Mouse (Mus musculus) cerebral cortex, adult 2 months (tissue): Measurements from ENCODE around the gene Maats1.

Source experiments
- WGBS: fragments of 180-500 bp; shearing (Covaris S2); methylation state at CpG from one replicate; pipeline ENCODE4 v1.1.7; 2018; 5-methylcytosine and 5-hydroxymethylcytosine counted together

The Maats1 gene

DNA sequence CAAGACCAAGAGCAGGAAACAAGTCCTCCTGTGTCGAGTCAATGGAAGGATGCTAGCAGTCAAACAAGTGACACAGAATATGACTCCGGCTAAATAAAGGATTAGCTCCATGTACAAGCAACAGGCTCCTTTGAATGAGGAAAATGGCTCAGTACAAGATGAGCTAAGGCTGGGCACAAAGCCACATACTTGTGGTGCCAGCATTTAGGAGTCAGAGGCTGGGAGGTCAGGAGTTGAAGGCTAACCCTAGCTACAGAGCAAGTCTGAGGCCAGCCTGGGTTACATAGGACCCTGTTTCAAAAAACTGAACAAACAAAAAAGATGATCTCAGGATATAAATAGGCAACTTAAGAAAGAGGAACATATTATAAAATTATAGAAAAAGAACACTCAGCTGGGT, 51.8 kb downstream of the Maats1 start:
- WGBS, result 61% methylated on average over 2 of the region's 2 CpGs

DNA sequence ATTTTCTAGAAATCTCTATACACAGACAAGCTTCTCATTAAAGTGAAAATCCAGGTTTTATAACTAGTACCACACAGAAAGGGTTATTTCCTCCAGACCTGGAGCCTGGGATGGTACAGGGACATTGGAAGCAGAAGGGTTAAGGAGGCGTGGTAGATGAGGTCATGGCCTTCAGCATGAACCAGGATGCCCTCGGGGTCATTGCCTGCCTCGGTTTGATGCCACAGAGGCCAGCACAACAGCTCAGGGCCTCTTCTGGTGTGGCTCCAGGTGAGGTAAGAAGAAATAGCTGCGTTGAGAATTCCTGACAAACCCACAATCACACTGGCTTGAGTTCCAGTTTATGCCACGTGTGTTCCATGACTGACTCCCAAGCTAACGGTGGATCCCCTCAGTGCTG, 53.1 kb downstream of the Maats1 start:
- WGBS, result 45% methylated on average over 6 of the region's 6 CpGs

DNA sequence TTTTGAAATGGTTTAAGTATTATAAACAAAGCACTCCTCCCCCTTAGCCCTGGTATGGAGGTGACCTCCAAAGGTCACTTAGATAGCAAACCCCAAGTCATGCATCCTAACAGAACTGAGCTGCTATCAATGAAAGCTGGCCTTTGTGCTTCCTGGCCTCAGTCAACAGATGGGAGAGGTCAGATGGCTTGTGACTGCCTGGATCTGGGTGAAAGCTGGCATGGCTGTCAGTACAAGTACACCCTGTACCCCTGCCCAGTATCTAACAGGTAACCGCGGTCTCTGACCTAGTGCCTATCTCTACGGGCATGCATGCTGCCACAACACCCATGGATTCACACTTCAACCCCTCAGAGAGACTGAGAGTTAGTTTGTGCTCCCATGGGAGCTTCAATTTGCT, 54.2 kb downstream of the Maats1 start:
- WGBS, result 94% methylated on average over 3 of the region's 3 CpGs

DNA sequence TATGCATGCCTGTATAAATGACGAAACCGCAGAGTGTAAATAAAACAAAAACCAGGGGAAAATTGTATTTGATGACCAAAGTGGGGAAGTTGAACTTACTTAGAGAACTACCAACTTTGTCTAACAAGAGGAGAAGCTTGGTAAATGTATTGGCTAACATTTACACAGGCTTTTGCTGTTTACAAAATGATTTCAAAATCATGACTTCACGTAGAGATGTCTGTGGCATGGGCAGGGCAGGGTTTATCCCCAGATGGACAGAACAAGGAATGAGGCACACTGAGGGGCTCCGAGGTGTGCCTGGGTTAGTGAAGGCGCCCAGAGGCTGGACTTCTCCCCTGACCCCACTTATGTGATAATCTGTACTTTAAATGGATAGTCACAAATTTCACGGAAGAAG, 54.6 kb downstream of the Maats1 start:
- WGBS, result 93% methylated on average over 6 of the region's 6 CpGs

DNA sequence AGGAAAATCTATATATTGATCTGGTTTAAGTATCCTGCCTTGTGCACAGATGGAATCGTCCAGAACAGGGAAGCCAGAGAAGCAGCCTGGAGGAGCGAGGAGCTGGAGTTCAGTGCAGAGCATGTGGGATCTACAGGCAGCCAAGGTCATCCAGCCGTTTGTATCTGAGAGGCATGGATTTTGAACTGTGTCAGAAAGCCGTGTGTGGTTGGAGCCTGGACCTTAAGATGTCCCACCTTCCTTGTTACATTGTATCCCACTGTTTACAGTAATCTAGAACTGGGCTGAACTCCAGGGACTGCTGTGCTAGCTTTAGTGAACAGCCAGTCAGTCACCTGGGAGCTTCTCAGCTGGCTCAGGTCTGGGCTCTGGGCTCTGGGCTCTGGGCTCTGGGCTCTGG, 55.4 kb downstream of the Maats1 start:
- 77% methylated on average over 4 of the region's 4 CpGs for WGBS

DNA sequence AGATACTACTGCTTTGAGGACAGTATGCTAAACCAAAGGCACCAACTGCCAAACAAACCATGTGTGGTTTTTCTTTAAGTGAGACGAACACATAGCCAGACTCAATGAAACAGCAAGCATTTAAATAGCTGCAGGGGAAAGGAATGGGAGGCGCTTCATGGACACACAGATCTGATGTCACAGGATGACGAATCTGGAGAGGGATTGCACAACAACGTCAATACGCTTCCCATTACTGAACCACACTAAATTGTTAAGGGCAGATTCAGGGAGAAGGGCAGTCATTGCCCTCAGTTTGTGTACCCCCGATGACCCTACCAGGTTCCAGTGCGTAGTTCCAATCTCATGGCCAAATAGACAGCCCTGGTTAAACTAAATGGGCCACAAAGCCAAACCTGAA, 56.1 kb downstream of the Maats1 start:
- WGBS, result 86% methylated on average over 7 of the region's 7 CpGs

DNA sequence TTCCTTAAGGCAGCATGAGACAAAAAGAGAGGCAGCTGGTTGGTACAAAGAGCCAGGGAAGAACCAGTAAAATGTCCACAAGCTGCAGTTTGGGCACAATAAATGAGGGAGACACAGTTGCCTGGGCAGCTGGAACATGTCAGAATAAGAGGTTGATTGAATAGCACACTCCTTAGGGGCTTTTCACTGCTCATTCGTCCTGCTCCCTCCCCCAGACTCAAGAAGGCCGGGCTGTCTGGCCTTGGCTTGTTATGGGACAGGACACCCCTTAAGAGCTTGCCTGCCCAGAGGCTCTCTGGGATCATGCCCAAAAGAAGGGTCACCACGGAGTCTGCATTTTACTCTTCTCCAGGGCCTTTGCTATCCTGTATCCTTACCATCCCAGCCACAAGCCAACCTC, 58.6 kb downstream of the Maats1 start:
- WGBS, result 60% methylated on average over 3 of the region's 3 CpGs

DNA sequence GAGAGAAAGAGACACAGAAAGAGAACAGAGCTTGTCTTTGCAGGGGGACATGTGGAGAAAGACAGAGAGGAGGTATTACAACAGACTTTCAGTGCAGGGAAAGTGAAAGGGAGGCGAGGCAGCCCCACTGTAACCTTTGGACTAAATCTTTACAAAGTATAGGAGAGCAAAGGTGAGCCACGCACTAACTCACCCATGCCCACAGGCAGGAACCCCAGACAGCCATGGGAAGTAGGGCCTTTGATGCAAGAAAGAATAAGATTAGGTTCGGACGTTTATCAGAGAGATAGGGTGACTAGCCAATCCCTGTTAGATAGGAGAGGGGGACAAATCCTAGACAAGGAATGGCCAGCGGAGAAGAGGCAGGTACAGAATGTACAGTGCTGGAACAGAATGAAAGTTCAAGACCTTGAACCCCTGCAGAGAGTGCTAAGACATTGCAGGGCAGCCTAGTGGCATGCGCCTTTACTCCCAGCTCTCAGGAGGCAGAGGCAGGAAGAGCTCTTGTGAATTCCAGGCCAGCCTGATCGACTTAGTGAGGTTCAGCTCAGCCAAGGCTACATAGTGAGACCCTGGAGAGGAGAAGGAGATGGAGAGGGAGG, 59.3 kb downstream of the Maats1 start:
- 92% methylated on average over 7 of the region's 7 CpGs for WGBS

DNA sequence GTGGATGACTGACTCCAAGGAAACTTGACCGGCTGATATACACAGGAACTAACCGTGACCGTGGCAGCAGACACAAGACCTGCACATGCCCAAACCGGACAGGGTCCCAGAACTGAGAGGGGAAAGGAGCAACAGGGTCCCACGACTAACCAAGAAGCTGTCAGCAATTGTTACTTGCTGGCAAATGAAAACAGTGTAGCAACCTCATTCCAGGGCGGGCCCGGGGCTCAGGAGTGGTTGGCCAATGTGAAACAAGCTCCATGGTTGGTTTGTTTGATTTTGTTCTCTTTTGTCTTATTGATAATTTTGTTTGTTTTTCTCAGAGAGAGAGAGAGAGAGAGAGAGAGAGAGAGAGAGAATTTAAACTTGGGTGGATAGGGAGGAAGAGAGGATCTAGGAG, 61.0 kb downstream of the Maats1 start:
- WGBS, result 85% methylated on average over 7 of the region's 7 CpGs

DNA sequence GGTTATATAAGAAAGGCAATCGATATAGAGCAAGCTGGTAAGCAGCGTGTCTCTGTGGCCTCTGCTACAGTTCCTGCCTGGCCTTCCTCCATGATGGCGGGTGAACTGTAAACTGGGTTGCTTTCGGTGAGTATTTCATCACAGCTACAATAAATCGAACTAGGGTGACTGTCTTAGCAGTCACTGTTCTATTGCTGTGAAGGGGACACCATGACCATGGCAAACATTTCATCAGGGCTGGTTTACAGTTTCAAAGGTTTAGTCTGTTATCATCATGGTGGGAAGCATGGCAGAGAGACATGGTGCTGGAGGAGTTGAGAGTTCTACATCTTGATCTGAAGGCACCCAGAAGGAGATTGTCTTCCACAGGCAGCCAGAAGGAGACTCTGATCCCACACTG, 62.1 kb downstream of the Maats1 start:
- WGBS, result 95% methylated on average over 5 of the region's 5 CpGs

DNA sequence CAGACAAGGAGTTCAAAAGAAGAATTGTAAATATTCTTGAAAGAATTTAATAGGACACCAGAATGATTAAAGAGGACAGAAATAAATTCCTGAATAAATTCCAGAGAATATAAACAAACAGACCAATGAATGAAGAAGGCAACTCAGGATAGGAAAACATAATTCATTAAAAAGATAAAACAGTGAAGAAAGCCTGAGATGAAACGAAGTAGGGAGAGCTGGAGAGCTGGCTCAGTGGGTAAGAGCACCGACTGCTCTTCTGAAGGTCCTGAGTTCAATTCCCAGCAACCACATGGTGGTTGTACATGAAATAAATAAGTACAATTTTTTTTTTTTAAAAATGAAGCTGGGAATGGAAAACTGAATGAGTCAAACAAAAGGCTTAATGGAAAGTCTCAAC, 67.2 kb downstream of the Maats1 start:
- 80% methylated on average over 2 of the region's 2 CpGs for WGBS

DNA sequence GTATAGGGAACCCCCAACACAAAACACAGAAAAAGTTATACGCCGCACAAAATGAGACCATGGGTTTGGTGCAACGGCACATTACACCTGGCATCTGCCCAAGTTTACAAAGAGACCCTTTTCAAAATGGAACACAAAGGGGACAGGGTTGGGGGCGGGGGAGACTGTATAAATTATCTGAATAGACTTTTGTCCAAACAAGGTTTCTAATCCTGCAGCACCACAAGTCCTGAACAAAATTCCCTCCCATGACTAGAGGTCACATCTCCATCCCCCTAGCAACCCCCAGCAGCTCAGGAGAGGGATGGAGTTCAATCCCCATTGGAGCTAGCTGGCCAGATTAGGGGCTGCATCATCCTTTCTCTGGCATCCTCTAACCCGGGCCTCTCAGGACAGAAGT, 69.5 kb downstream of the Maats1 start:
- 53% methylated on average over 5 of the region's 5 CpGs for WGBS

DNA sequence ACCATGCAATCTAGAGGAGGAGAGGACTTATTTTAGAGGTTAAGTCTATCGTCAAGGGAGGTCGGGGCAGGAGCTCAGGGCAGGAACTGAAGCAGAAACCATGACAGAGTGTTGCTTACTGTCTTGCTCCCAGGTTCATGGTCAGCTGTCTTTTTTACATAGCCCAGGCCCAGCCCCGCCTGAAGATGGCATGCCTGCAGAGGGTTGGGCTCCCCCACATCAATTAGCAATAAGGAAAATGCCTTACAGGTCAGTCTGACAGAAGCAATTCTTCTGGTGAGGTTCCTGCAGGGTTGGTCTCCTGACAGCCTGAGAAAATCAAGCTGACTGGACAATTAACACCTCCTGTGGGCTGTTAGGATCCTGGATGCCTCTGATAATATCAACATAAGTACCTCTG, 70.3 kb downstream of the Maats1 start:
- WGBS, result 85% methylated on average over 3 of the region's 3 CpGs

DNA sequence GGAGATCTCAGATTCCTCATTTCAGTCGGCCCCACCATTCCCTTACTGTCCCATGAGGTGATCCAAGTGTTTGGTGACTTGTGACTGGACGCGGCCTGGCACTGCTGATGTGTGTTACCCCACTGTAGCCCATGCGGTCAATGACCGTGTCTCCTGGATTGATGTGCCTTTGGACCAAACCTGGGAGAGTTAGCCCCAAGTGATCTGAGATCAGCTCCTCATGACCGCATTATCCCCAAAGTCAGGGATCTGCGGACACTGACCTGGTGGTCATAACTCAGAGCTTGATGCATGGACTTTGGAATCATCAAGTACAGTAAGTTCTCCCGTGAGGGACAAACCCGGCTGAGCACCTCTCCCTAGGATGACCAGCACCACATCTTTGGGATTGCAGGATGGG, 86.0 kb downstream of the Maats1 start:
- 95% methylated on average over 9 of the region's 9 CpGs for WGBS

DNA sequence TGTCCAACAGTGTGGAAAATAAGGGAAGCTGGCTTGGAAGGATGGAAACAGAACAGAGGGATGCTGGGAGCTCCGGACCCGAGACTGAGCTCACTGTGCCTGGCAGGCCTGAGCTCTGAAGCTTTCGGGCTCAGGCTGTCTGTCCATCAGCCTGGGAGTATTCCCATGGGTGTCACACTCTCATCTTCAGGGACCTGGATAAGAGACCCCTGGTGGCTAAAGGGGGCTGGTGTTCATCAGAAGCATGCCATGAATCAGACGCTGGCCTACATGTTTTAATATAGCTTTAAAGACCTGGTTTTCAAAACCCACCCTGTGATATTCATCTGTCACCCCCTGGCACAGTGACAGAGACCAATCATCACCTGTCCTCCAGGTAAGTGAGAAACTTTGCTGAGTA, 86.8 kb downstream of the Maats1 start:
- 75% methylated on average over 4 of the region's 4 CpGs for WGBS

DNA sequence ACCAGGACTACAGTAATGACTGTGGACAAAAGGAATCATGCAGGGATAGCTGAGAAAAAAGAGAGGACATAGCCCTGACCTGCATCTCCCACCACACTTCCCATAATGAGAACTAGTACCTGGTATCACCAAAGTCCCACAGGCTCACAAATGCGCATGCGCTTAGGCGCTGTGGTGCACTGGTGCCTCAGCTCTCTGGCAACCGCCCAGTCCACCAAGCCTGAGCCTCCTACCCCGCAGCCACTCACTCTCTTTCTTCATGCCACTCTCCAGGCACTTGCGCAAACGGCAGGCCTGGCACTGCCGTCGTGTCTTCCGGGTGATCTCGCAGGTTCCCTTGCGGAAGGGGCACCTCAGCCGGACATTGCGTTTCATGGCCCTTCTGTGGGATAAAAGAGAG, 87.9 kb downstream of the Maats1 start:
- 91% methylated on average over 14 of the region's 14 CpGs for WGBS

DNA sequence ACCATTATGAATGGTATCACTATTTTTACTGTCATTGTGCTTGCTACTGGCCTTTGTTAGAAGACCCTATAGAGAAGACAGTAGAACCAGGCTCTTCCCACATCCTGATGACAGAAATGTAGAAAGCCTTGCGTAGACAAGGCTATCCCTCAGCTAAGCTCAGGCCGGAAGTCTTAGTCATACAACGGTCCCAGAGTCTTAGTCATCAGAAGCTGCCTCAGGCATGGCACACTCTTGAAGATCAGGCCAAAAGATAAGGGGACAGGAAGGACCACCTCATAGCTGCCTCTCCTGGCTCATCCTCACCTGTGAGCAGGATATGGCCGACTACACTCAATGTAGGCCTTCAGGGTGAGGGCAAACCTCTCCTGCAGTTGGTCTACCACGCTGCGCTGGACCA, 91.5 kb downstream of the Maats1 start:
- 94% methylated on average over 6 of the region's 6 CpGs for WGBS

DNA sequence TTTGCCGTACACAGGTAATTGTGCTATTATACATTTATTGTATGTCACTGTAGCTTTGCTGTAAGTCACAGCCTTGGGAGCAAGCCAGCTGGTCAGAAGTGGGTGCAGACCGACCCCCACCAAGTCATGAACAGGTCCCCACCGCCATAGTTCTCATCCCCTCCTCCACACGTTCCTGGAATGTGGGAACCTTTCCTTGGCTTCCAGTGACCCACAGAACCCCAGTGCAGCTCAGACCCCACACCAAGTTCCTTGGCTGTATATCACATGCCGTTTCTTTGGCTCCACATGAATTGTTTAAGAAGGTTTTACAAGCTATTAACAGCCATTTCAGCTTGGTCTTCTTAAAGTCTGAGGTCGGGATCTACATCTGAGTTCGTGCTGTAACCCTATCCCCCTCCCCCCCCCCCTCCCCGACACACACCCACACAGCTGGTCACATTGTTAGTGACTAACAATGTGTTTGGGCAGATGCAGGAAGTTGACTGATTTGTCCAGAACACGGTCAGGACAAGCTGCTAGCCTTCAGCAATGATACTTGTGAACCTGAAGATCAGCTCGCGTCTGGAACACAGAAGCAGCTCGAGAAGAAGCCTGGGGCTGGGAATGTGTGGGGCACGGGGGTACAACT, 93.5 kb downstream of the Maats1 start:
- 47% methylated on average over 13 of the region's 13 CpGs for WGBS
